Mouse (Mus musculus) stomach, postnatal 0 days (tissue): ENCODE measurements around the gene Il17f.

Experiments
- CTCF ChIP-seq: IDR thresholded peaks from 2 replicates; pipeline ENCODE4 v1.5.1; 2016; ENCODE audit warnings: antibody characterized with exemption, low read depth, mild to moderate bottlenecking, moderate library complexity
- EP300 ChIP-seq: optimal IDR thresholded peaks from 2 replicates; pipeline ENCODE3; 2016; ENCODE audit warnings: antibody characterized with exemption

GRCm38 (mm10) chr1:20740496-20740998 is 49.9 kb downstream of the Il17f start:
- no peak for TF ChIP-seq CTCF
- TF ChIP-seq EP300: no peak
